Mouse (Mus musculus) kidney, embryonic 14.5 days (tissue): Measurements from ENCODE around the gene Gatad2a. TPM values are rescaled to one million over a fixed set of nuclear protein-coding genes. Genes with fewer than 3 reads are reported as not detected.
"Not testable (repeated sequence)": the region's sequence is repeated elsewhere in the genome, so short reads cannot be mapped to it uniquely, and the experiment has no call there.

ENCODE experiments used
- ATAC-seq: fragments of 200-750 bp; cut with Nextera tagmentation; 2 replicates; pipeline ENCODE4 v1.8.0; 2017; ENCODE audit warnings: moderate number of reproducible peaks, mild to moderate bottlenecking, moderate TSS enrichment, moderate library complexity; ENCODE audit not compliant: low FRiP score, low TSS enrichment
- H3K27ac ChIP-seq: fragments of 300-500 bp; sonication (generic); 2 replicates; pipeline ENCODE4 v1.5.1; 2014; ENCODE audit warnings: low read depth, mild to moderate bottlenecking, low read length, moderate library complexity, mixed read lengths
- H3K27me3 ChIP-seq: fragments of 300-500 bp; sonication (generic); 2 replicates; pipeline ENCODE4 v1.6.1; 2014; ENCODE audit warnings: mild to moderate bottlenecking, low read length; ENCODE audit not compliant: control insufficient read depth, insufficient read depth
- H3K36me3 ChIP-seq: fragments of 300-500 bp; sonication (generic); 2 replicates; pipeline ENCODE4 v1.6.1; 2014; ENCODE audit warnings: low read length, mixed read lengths; ENCODE audit not compliant: control insufficient read depth, insufficient read depth
- H3K4me1 ChIP-seq: fragments of 300-500 bp; sonication (generic); 2 replicates; pipeline ENCODE4 v1.6.1; 2014; ENCODE audit warnings: low read length, mixed read lengths; ENCODE audit not compliant: control insufficient read depth, insufficient read depth
- H3K4me2 ChIP-seq: fragments of 300-500 bp; sonication (generic); replicated peaks from 2 replicates; pipeline ENCODE4 v1.6.1; 2014; ENCODE audit warnings: low read depth, mild to moderate bottlenecking, low read length
- H3K4me3 ChIP-seq: fragments of 300-500 bp; sonication (generic); 2 replicates; pipeline ENCODE4 v1.5.1; 2014; ENCODE audit warnings: mild to moderate bottlenecking, low read length
- H3K9ac ChIP-seq: fragments of 300-500 bp; sonication (generic); 2 replicates; pipeline ENCODE4 v1.6.1; 2014; ENCODE audit warnings: low read depth, mild to moderate bottlenecking, low read length, moderate library complexity
- H3K9me3 ChIP-seq: fragments of 300-500 bp; sonication (generic); 2 replicates; pipeline ENCODE4 v1.6.1; 2016; ENCODE audit warnings: low read length; ENCODE audit not compliant: control insufficient read depth
- WGBS: fragments of 180-500 bp; shearing (Covaris S2); extraction: QIAGEN DNeasy Blood & Tissue Kit; methylation state at CpG from one replicate; pipeline ENCODE4 v1.1.7; 2014; 5-methylcytosine and 5-hydroxymethylcytosine counted together
- polyA plus RNA-seq: library from polyadenylated mRNA; unstranded; fragments of >200 nt; fragmentation: Nextera tagmentation; extraction: Ambion mirVana; gene quantifications from 2 replicates; pipeline ENCODE4 v1.2.1, GENCODE M21; 2014

Gatad2a gene
- polyA plus RNA-seq, 1 experiment from 2014 or later, result 59.0 TPM

GRCm38 (mm10) chr8:70000226-70000625, 4.0 kb upstream of the Gatad2a start:
- Histone ChIP-seq H3K27me3 (no peaks in the 10 kb centered on the region), H3K4me2 (no peak overlapping the region), H3K4me3 (no peak overlapping the region), H3K9me3 (no peaks in the 10 kb centered on the region), H3K27ac (no peak overlapping the region), H3K4me1 (peaks cover under 1% of the 10 kb centered on the region; the same call in 1 of the 2 replicates), H3K36me3 (no peaks in the 10 kb centered on the region), H3K9ac (no peak overlapping the region)
- ATAC-seq, result no peak
- WGBS, result 88% methylated on average over 2 of the region's 2 CpGs

GRCm38 (mm10) chr8:69999236-69999635, 3.1 kb upstream of the Gatad2a start:
- H3K9ac ChIP-seq, result no peak overlapping the region
- ATAC-seq, result no peak
- no peak overlapping the region for H3K4me3 ChIP-seq
- H3K27me3 ChIP-seq, result no peaks in the 10 kb centered on the region
- H3K36me3 ChIP-seq, result no peaks in the 10 kb centered on the region
- H3K4me2 ChIP-seq, result no peak overlapping the region
- H3K27ac ChIP-seq, result no peak overlapping the region
- H3K9me3 ChIP-seq, result no peaks in the 10 kb centered on the region
- H3K4me1 ChIP-seq, result peaks cover 4% of the 10 kb centered on the region; the same call in 1 of the 2 replicates
- WGBS, result 92% methylated on average over 4 of the region's 4 CpGs

- Histone ChIP-seq H3K4me2 (no peak overlapping the region), H3K4me3 (no peak overlapping the region), H3K27ac (no peak overlapping the region), H3K4me1 (peaks cover 4% of the 10 kb centered on the region; the same call in 1 of the 2 replicates), H3K27me3 (no peaks in the 10 kb centered on the region), H3K9me3 (no peaks in the 10 kb centered on the region), H3K36me3 (no peaks in the 10 kb centered on the region), H3K9ac (no peak overlapping the region)
- WGBS, result 83% methylated on average over 3 of the region's 3 CpGs
- no peak for ATAC-seq
Observed at GRCm38 (mm10) chr8:69998706-69999105, 2.5 kb upstream of the Gatad2a start.

- H3K4me3 ChIP-seq, result peak overlapping the region; percentile 79
- peaks cover 4% of the 10 kb centered on the region; the same call in 1 of the 2 replicates for H3K4me1 ChIP-seq
- ATAC-seq, result no peak
- no peaks in the 10 kb centered on the region for H3K9me3 ChIP-seq
- H3K4me2 ChIP-seq, result peak overlapping the region; percentile 85
- 2% methylated on average over 35 of the region's 35 CpGs for WGBS
- no peaks in the 10 kb centered on the region; the same call in 1 of the 2 replicates for H3K36me3 ChIP-seq
- H3K9ac ChIP-seq, result peak overlapping the region; percentile 81
- peak overlapping the region; percentile 88; the same call in 1 of the 2 replicates for H3K27ac ChIP-seq
- no peaks in the 10 kb centered on the region for H3K27me3 ChIP-seq
Observed at GRCm38 (mm10) chr8:69996589-69997285, 553 bp upstream of the Gatad2a start.

GRCm38 (mm10) chr8:69995422-69995775, 785 bp downstream of the Gatad2a start:
- Histone ChIP-seq H3K9ac (peak overlapping the region; percentile 83), H3K4me2 (peak overlapping the region; percentile 88), H3K27me3 (no peaks in the 10 kb centered on the region), H3K27ac (peak overlapping the region; percentile 87; the same call in 1 of the 2 replicates), H3K4me3 (peak overlapping the region; percentile 79), H3K4me1 (peaks cover 4% of the 10 kb centered on the region; the same call in 1 of the 2 replicates), H3K9me3 (no peaks in the 10 kb centered on the region), H3K36me3 (no peaks in the 10 kb centered on the region; the same call in 1 of the 2 replicates)
- no peak for ATAC-seq
- WGBS, result 0% methylated on average over 7 of the region's 7 CpGs

GRCm38 (mm10) chr8:69988936-69989335, 7.2 kb downstream of the Gatad2a start:
- H3K36me3 ChIP-seq, ATAC-seq, H3K4me2 ChIP-seq, H3K4me3 ChIP-seq, H3K4me1 ChIP-seq, H3K27me3 ChIP-seq, H3K9me3 ChIP-seq, H3K27ac ChIP-seq, H3K9ac ChIP-seq: not testable (repeated sequence)
- 96% methylated on average over 6 of the region's 7 CpGs for WGBS

GRCm38 (mm10) chr8:69987744-69988143, 8.4 kb downstream of the Gatad2a start:
- Histone ChIP-seq H3K9me3 (no peaks in the 10 kb centered on the region), H3K27ac (no peak overlapping the region), H3K4me3 (no peak overlapping the region), H3K27me3 (no peaks in the 10 kb centered on the region), H3K4me1 (no peaks in the 10 kb centered on the region), H3K4me2 (no peak overlapping the region), H3K9ac (no peak overlapping the region), H3K36me3 (no peaks in the 10 kb centered on the region; the same call in 1 of the 2 replicates)
- ATAC-seq, result no peak

GRCm38 (mm10) chr8:69984876-69985553, 11.2 kb downstream of the Gatad2a start:
- no peaks in the 10 kb centered on the region for H3K4me1 ChIP-seq
- no peaks in the 10 kb centered on the region for H3K27me3 ChIP-seq
- H3K9ac ChIP-seq, result no peak overlapping the region
- no peaks in the 10 kb centered on the region for H3K9me3 ChIP-seq
- 90% methylated on average over 2 of the region's 2 CpGs for WGBS
- no peak overlapping the region for H3K4me3 ChIP-seq
- H3K27ac ChIP-seq, result no peak overlapping the region
- ATAC-seq, result no peak
- H3K36me3 ChIP-seq, result no peaks in the 10 kb centered on the region
- H3K4me2 ChIP-seq, result no peak overlapping the region

- no peak for ATAC-seq
- Histone ChIP-seq H3K27me3 (no peaks in the 10 kb centered on the region), H3K9me3 (no peaks in the 10 kb centered on the region), H3K4me2 (no peak overlapping the region), H3K4me1 (0 out of 2 replicates have a peak, but pooled peaks cover 3% of the 10 kb centered on the region), H3K9ac (no peak overlapping the region), H3K27ac (no peak overlapping the region), H3K36me3 (no peaks in the 10 kb centered on the region), H3K4me3 (no peak overlapping the region)
- WGBS, result 95% methylated on average over 4 of the region's 4 CpGs
Observed at GRCm38 (mm10) chr8:69978456-69978855, 17.7 kb downstream of the Gatad2a start.
